Mouse (Mus musculus) midbrain, embryonic 13.5 days (tissue): ENCODE measurements at regions not wholly inside any gene's neighbourhood (a gene's known extent, or its start where the extent isn't known, plus 50 kb on each side); places are given as distances from the start of the nearest gene placed in this dataset.

Experiments used
- ATAC-seq: fragments of 200-750 bp; cut with Nextera tagmentation; 2 replicates; pipeline ENCODE4 v1.8.0; 2017; ENCODE audit warnings: mild to moderate bottlenecking, moderate TSS enrichment, moderate library complexity
- H3K27ac ChIP-seq: fragments of 300-500 bp; sonication (generic); 2 replicates; pipeline ENCODE4 v1.5.1; 2015; ENCODE audit warnings: inconsistent platforms, mild to moderate bottlenecking, moderate library complexity
- H3K27me3 ChIP-seq: fragments of 300-500 bp; sonication (generic); 2 replicates; pipeline ENCODE4 v1.6.1; 2015; ENCODE audit warnings: mild to moderate bottlenecking, inconsistent platforms
- H3K36me3 ChIP-seq: fragments of 300-500 bp; sonication (generic); 2 replicates; pipeline ENCODE4 v1.6.1; 2015; ENCODE audit warnings: mild to moderate bottlenecking, inconsistent platforms
- H3K4me1 ChIP-seq: fragments of 300-500 bp; sonication (generic); replicated peaks from 2 replicates; pipeline ENCODE4 v1.6.1; 2015; ENCODE audit warnings: inconsistent platforms
- H3K4me2 ChIP-seq: fragments of 300-500 bp; sonication (generic); replicated peaks from 2 replicates; pipeline ENCODE4 v1.6.1; 2015; ENCODE audit warnings: moderate library complexity, mild to moderate bottlenecking, inconsistent platforms
- H3K4me3 ChIP-seq: fragments of 300-500 bp; sonication (generic); replicated peaks from 2 replicates; pipeline ENCODE4 v1.5.1; 2015; ENCODE audit warnings: mild to moderate bottlenecking, inconsistent platforms
- H3K9ac ChIP-seq: fragments of 300-500 bp; sonication (generic); replicated peaks from 2 replicates; pipeline ENCODE4 v1.6.1; 2015; ENCODE audit warnings: mild to moderate bottlenecking, inconsistent platforms
- H3K9me3 ChIP-seq: fragments of 300-500 bp; sonication (generic); 2 replicates; pipeline ENCODE4 v1.6.1; 2016; ENCODE audit warnings: mild to moderate bottlenecking, inconsistent platforms
- WGBS: fragments of 180-500 bp; shearing (Covaris S2); methylation state at CpG from one replicate; pipeline ENCODE4 v1.1.7; 2015; 5-methylcytosine and 5-hydroxymethylcytosine counted together

DNA sequence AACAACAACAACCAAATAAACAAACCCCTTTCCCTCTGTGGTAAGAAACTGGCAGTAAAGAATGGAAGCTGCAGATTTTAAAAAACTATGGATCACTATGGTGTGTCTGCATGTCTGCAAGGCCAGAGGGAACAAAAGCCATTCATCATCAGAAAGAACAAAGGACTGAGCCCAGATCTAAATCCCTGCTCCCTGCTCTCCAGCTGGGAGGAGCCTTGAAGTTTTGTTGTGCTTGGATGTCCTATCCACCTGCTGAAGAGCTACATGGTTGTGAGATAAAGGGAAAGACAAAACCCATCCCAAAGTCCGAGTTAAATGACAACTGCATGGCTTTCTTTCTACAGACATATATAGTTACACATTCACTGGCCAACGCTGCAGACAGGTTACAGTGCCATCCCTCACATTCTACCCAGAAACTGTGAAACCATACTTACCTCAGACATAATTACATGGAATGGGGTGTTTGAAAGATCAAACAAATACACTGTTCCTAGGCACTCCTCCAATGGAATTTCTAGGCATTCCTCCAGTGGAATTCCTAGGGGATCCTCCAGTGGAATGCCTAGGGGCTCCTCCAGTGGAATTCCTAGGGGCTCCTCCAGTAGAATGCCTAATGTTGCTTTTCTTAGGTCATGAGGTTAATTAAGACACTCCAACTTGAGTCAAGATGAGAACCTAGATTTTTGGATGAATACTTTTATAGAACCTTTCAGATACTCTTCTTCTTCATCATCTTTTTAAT is 2054.2 kb downstream of the A830018L16Rik start:
- Histone ChIP-seq H3K9ac (no peak overlapping the region), H3K4me2 (no peak overlapping the region), H3K4me3 (no peak overlapping the region), H3K9me3 (no peaks in the 10 kb centered on the region), H3K27ac (no peak overlapping the region), H3K4me1 (0 out of 2 replicates have a peak, but pooled peaks cover 4% of the 10 kb centered on the region), H3K36me3 (no peaks in the 10 kb centered on the region), H3K27me3 (no peaks in the 10 kb centered on the region)
- 21% methylated on average over 2 of the region's 2 CpGs for WGBS
- no peak for ATAC-seq

DNA sequence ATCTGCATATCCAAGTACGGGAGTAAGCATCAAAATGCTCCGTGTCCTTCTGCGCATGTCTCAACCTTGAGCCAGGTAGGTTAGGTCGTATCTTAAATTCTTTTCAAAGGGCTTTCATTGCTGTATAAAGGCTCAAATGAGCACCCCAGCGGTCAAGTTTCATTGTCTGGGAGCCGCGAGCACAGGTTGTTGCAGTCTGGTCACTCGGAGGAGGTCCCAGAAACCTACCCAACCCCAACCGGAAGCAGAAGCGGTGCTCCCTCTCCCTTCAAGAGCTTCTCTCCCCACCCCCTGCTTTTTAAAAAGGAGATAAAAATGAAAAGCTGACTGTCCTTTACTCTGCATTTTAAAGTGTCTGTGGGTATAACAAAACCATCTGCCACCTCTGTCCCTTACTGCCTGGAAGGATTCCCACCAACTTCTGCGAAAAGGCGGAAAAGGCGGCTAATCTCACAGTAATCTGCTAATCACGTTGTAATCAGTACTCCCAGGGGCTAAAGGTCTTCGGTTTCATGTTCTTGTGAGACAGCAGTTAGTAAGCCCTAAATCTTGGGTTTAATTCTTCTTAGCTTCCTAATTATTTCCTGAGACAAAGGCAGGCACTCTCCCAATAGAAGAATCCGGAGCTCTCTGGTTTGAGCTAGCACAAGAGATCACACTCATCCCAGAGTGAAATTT is 2081.0 kb downstream of the A830018L16Rik start:
- H3K4me3 ChIP-seq = peak overlapping the region; percentile 23
- no peak for ATAC-seq
- no peak overlapping the region; the same call in 1 of the 2 replicates for H3K9ac ChIP-seq

DNA sequence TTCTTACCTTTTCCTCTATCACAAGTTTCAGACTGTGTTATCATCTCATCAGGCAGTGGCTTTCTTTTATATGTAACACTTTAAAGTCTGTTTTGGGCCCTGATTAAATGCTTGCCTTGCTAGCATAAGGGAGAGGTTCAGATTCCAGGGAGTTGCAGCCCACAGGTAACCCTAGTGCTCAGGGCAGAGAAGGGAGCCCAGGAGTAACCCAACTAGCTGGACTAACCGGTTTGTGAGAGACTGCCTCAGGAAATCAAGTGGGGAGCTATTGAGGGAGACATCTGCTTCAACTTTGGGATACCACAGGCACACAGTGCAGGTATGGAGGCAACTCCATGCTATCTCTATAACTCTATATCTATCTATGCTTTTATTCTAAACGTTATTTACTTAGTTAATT is 2082.5 kb downstream of the A830018L16Rik start:
- H3K4me2 ChIP-seq = no peak overlapping the region
- H3K4me1 ChIP-seq = no peaks in the 10 kb centered on the region
- no peaks in the 10 kb centered on the region for H3K9me3 ChIP-seq
- H3K27me3 ChIP-seq = peaks cover 10% of the 10 kb centered on the region
- no peaks in the 10 kb centered on the region for H3K36me3 ChIP-seq
- H3K27ac ChIP-seq = no peak overlapping the region
- no peak overlapping the region for H3K9ac ChIP-seq
- ATAC-seq = no peak
- WGBS = 37% methylated on average over 2 of the region's 2 CpGs
- H3K4me3 ChIP-seq = no peak overlapping the region

More for the DNA sequence above, 2081.0 kb downstream of the A830018L16Rik start:
- no peaks in the 10 kb centered on the region for H3K36me3 ChIP-seq
- peak overlapping the region; percentile 40 for H3K4me2 ChIP-seq
- no peaks in the 10 kb centered on the region for H3K4me1 ChIP-seq
- WGBS = 19% methylated on average over 16 of the region's 16 CpGs
- no peaks in the 10 kb centered on the region for H3K9me3 ChIP-seq
- H3K27me3 ChIP-seq = peaks cover 10% of the 10 kb centered on the region
- H3K27ac ChIP-seq = no peak overlapping the region

DNA sequence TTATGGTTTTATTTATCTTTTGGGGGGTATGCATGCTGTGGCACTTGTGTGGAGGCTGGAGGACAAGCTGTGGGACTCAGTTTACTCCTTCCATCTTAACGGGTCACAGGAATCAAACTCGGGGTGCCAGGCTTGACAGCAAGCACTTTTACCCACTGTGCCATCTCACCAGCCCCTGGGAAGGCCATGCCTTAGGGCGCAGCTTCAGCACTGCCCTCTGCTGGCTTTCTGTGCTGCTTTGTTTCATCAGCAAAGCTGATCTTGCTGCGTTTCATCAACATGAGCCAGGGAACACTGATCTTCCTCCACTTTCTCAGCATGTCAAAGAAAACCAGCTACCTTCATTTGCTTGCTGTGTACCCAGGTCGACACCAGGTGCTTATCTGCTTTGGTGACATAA is 2086.6 kb downstream of the A830018L16Rik start:
- WGBS = 32% methylated on average over 5 of the region's 5 CpGs
- Histone ChIP-seq H3K4me1 (no peaks in the 10 kb centered on the region), H3K36me3 (no peaks in the 10 kb centered on the region), H3K9me3 (no peaks in the 10 kb centered on the region), H3K27ac (no peak overlapping the region), H3K9ac (no peak overlapping the region), H3K4me2 (no peak overlapping the region), H3K4me3 (no peak overlapping the region), H3K27me3 (peaks cover 8% of the 10 kb centered on the region)
- ATAC-seq = no peak

DNA sequence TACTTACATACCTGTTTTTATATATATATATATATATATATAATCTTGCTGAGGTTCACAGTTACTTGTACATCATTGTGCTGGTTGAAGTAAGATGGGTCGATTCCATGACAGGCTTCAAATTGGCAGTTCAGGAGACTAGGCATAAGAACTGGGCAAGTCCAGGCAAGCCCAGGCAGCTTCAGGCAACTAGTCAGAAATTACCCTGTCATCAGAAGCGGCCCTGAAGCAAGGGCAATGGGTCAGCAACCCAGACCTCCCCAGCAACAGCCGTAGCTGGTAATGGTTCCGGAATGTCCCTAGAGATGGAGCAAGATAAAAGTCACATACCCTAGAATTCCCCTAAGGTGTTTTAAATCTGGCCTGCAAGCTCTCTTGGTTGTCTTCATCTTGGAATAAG is 2088.0 kb downstream of the A830018L16Rik start:
- H3K4me1 ChIP-seq = no peaks in the 10 kb centered on the region
- no peak overlapping the region for H3K27ac ChIP-seq
- H3K4me3 ChIP-seq = no peak overlapping the region
- H3K27me3 ChIP-seq = no peaks in the 10 kb centered on the region
- H3K36me3 ChIP-seq = no peaks in the 10 kb centered on the region
- 82% methylated on average over 4 of the region's 4 CpGs for WGBS
- H3K9ac ChIP-seq = no peak overlapping the region
- no peak overlapping the region for H3K4me2 ChIP-seq
- no peaks in the 10 kb centered on the region for H3K9me3 ChIP-seq
- ATAC-seq = no peak

DNA sequence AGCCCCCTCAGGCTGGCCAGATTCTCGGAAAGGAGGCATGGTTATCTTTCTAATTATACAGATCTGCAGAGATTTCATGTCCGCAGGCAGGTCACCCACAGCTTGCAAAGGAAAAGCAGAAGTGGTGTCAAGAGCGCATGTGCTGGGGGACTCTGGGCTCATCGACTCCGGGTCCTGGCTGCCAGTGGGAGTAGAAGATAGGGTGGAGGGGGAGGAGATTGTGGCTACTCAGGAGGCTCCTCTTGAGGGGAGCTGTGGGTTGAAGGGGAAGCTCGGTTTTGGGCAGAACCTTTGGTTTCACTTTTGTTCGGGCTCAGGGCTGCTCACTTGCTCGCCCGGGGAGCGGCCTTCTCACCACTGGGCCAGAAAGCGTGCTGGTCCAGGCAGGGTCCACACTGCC is 2099.9 kb downstream of the A830018L16Rik start:
- Histone ChIP-seq H3K9me3 (peaks cover 2% of the 10 kb centered on the region; the same call in 1 of the 2 replicates), H3K4me2 (no peak overlapping the region), H3K27me3 (no peaks in the 10 kb centered on the region), H3K4me3 (no peak overlapping the region), H3K36me3 (no peaks in the 10 kb centered on the region), H3K9ac (no peak overlapping the region), H3K27ac (no peak overlapping the region), H3K4me1 (no peaks in the 10 kb centered on the region)
- WGBS = 94% methylated on average over 11 of the region's 11 CpGs
- ATAC-seq = no peak
